Mouse (Mus musculus) liver, embryonic 14.5 days (tissue): ENCODE measurements around the gene Cdh22. TPM values are rescaled to one million over a fixed set of nuclear protein-coding genes. Genes with fewer than 3 reads are reported as not detected.

ENCODE experiments used
- ATAC-seq: fragments of 200-750 bp; cut with Nextera tagmentation; 2 replicates; pipeline ENCODE4 v1.8.0; 2017; ENCODE audit warnings: moderate number of reproducible peaks, mild to moderate bottlenecking, moderate library complexity; ENCODE audit not compliant: insufficient read depth
- DNase-seq, 3 experiments: peaks; one replicate each; pipeline ENCODE4 v3.0.0-alpha.2; 2012 to 2013; ENCODE audit warnings: low read depth in 3 of 3, low spot score in 3 of 3
- H3K27ac ChIP-seq: fragments of 300-500 bp; sonication (generic); 2 replicates; pipeline ENCODE4 v1.5.1; 2014; ENCODE audit warnings: moderate library complexity, mild to moderate bottlenecking, control low read depth, inconsistent platforms
- H3K27me3 ChIP-seq: fragments of 300-500 bp; sonication (generic); 2 replicates; pipeline ENCODE4 v1.6.1; 2014; ENCODE audit warnings: mild to moderate bottlenecking, low read length, moderate library complexity; ENCODE audit not compliant: control insufficient read depth, insufficient read depth
- H3K36me3 ChIP-seq: fragments of 300-500 bp; sonication (generic); replicated peaks from 2 replicates; pipeline ENCODE4 v1.6.1; 2014; ENCODE audit warnings: low read depth; ENCODE audit not compliant: control insufficient read depth, insufficient read depth
- H3K4me1 ChIP-seq, 2 experiments: fragments of 200-500 bp in 1 of 2; fragments of 300-500 bp in 1 of 2; sonication (generic) in 1 of 2; replicated peaks; 2 replicates each; pipeline ENCODE4 v1.6.1; 2012 to 2014; ENCODE audit warnings: antibody characterized with exemption in 1 of 2, inconsistent platforms in 1 of 2, low read length in 1 of 2; ENCODE audit not compliant: control insufficient read depth in 2 of 2, insufficient read depth in 2 of 2
- H3K4me2 ChIP-seq: fragments of 300-500 bp; sonication (generic); 2 replicates; pipeline ENCODE4 v1.6.1; 2014; ENCODE audit warnings: low read depth, mild to moderate bottlenecking, control low read depth, moderate library complexity
- H3K4me3 ChIP-seq, 2 experiments: fragments of 200-500 bp in 1 of 2; fragments of 300-500 bp in 1 of 2; sonication (generic) in 1 of 2; 2 replicates each; pipeline ENCODE4 v1.5.1; 2012 to 2014; ENCODE audit warnings: low read depth in 2 of 2, low read length in 2 of 2, mild to moderate bottlenecking in 2 of 2, control low read depth in 1 of 2, inconsistent platforms in 1 of 2, moderate library complexity in 1 of 2; ENCODE audit not compliant: insufficient read depth in 1 of 2
- H3K9ac ChIP-seq: fragments of 300-500 bp; sonication (generic); replicated peaks from 2 replicates; pipeline ENCODE4 v1.6.1; 2014; ENCODE audit warnings: mild to moderate bottlenecking, control low read depth, moderate library complexity
- H3K9me3 ChIP-seq: fragments of 300-500 bp; sonication (generic); 2 replicates; pipeline ENCODE4 v1.6.1; 2016; ENCODE audit warnings: low read length, mixed read lengths; ENCODE audit not compliant: control insufficient read depth
- CTCF ChIP-seq: IDR thresholded peaks from 2 replicates; pipeline ENCODE4 v1.5.1; 2016; ENCODE audit warnings: antibody characterized with exemption, low read depth, control low read depth
- EP300 ChIP-seq: IDR thresholded peaks from 2 replicates; pipeline ENCODE4 v1.6.1; 2016; ENCODE audit warnings: antibody characterized with exemption, low read depth
- WGBS: fragments of 180-500 bp; shearing (Covaris S2); extraction: QIAGEN DNeasy Blood & Tissue Kit; methylation state at CpG from one replicate; pipeline ENCODE4 v1.1.7; 2014; ENCODE audit not compliant: insufficient replicate concordance; 5-methylcytosine and 5-hydroxymethylcytosine counted together
- polyA plus RNA-seq, 2 experiments: library from polyadenylated mRNA; depleted of rRNA in 1 of 2; stranded (reverse) in 1 of 2; unstranded in 1 of 2; fragments of >200 nt; fragmentation: Nextera tagmentation in 1 of 2; extraction: Ambion mirVana in 1 of 2; gene quantifications; 2 replicates each; pipeline versions ENCODE4 v1.2.1 to v1.2.3; 2012 to 2014

Gene Cdh22
- polyA plus RNA-seq, 2 experiments: 0.02 TPM; not detected in 1

GRCm38 (mm10) chr2:165243122-165243720 is 8.6 kb upstream of the Cdh22 start:
- no peak for TF ChIP-seq CTCF
- no peak for TF ChIP-seq EP300
- Histone ChIP-seq H3K9ac (no peak overlapping the region), H3K27me3 (peaks cover 42% of the 10 kb centered on the region), H3K4me2 (no peak overlapping the region), H3K27ac (no peak overlapping the region), H3K36me3 (no peaks in the 10 kb centered on the region), H3K4me1 (no peaks in the 10 kb centered on the region), H3K9me3 (no peaks in the 10 kb centered on the region), H3K4me3 (no peak overlapping the region)
- no peak for ATAC-seq
- WGBS: 11% methylated on average over 11 of the region's 11 CpGs
- no peak for DNase-seq

- no peak overlapping the region for H3K4me2 ChIP-seq
- DNase-seq: no peak
- H3K36me3 ChIP-seq: no peaks in the 10 kb centered on the region
- H3K9me3 ChIP-seq: no peaks in the 10 kb centered on the region
- no peak for ATAC-seq
- H3K27ac ChIP-seq: no peak overlapping the region
- no peaks in the 10 kb centered on the region for H3K4me1 ChIP-seq
- WGBS: 1% methylated on average over 13 of the region's 13 CpGs
- H3K4me3 ChIP-seq: no peak overlapping the region
- H3K9ac ChIP-seq: no peak overlapping the region
- TF ChIP-seq CTCF: no peak
- peaks cover 43% of the 10 kb centered on the region for H3K27me3 ChIP-seq
These were observed 7.9 kb upstream of the Cdh22 start for GRCm38 (mm10) chr2:165242575-165242974.

GRCm38 (mm10) chr2:165241786-165242185 is 7.1 kb upstream of the Cdh22 start:
- DNase-seq: no peak
- Histone ChIP-seq H3K4me3 (no peak overlapping the region), H3K36me3 (no peaks in the 10 kb centered on the region), H3K9ac (no peak overlapping the region), H3K9me3 (no peaks in the 10 kb centered on the region), H3K4me2 (no peak overlapping the region), H3K4me1 (no peaks in the 10 kb centered on the region), H3K27ac (no peak overlapping the region), H3K27me3 (peaks cover 44% of the 10 kb centered on the region)
- ATAC-seq: no peak
- TF ChIP-seq CTCF (no peak), EP300 (no peak)
- WGBS: 19% methylated on average over 7 of the region's 7 CpGs

- H3K4me1 ChIP-seq: no peaks in the 10 kb centered on the region
- H3K27me3 ChIP-seq: peaks cover 52% of the 10 kb centered on the region
- no peak overlapping the region for H3K4me3 ChIP-seq
- no peak overlapping the region for H3K9ac ChIP-seq
- no peak overlapping the region for H3K4me2 ChIP-seq
- TF ChIP-seq CTCF: no peak
- TF ChIP-seq EP300: no peak
- ATAC-seq (no peak), DNase-seq (no peak)
- no peak overlapping the region for H3K27ac ChIP-seq
- 19% methylated on average over 8 of the region's 8 CpGs for whole genome bisulfite sequencing
- no peaks in the 10 kb centered on the region for H3K9me3 ChIP-seq
- H3K36me3 ChIP-seq: no peaks in the 10 kb centered on the region
These were observed 5.7 kb upstream of the Cdh22 start for GRCm38 (mm10) chr2:165240371-165240770.

GRCm38 (mm10) chr2:165239533-165240144 is 5.0 kb upstream of the Cdh22 start:
- TF ChIP-seq EP300: no peak
- no peak for TF ChIP-seq CTCF
- DNase-seq (no peak), ATAC-seq (no peak)

More at GRCm38 (mm10) chr2:165239533-165240144, 5.0 kb upstream of the Cdh22 start:
- no peaks in the 10 kb centered on the region for H3K4me1 ChIP-seq
- no peak overlapping the region for H3K4me2 ChIP-seq
- H3K27me3 ChIP-seq: peaks cover 59% of the 10 kb centered on the region
- no peak overlapping the region for H3K9ac ChIP-seq
- WGBS: 12% methylated on average over 15 of the region's 15 CpGs
- no peaks in the 10 kb centered on the region for H3K9me3 ChIP-seq
- H3K4me3 ChIP-seq: no peak overlapping the region
- no peak overlapping the region for H3K27ac ChIP-seq
- no peaks in the 10 kb centered on the region for H3K36me3 ChIP-seq
